Mouse (Mus musculus): Measurements from ENCODE around the gene Cryge.
"Not testable (repeated sequence)": the region's sequence is repeated elsewhere in the genome, so short reads cannot be mapped to it uniquely, and the experiment has no call there.

The Cryge gene

DNA sequence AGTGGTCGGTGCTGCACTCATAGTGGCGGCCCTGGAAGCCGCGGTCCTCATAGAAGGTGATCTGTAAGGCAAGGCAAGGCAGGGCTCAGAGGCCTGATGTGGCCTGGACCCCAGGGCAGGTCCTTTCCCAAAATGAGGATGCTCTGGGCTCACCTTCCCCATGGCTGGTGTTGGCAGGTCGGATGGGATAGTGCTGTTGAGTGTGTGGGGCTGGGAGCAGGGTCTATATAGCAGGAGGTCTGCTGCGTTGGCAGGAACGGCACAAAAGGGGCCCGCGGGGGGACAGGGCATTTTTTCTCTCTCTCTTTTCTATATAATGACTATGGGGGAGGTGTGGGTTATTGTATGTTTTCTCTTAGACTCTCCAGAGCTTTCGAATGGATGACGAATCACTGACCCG, at the start of gene Cryge:
TSS of gene Cryge (minus strand) at position 198 of the 400 bp plus-strand sequence.
- DNase-seq (ENCODE audit: low read depth) = not testable (repeated sequence)

DNA sequence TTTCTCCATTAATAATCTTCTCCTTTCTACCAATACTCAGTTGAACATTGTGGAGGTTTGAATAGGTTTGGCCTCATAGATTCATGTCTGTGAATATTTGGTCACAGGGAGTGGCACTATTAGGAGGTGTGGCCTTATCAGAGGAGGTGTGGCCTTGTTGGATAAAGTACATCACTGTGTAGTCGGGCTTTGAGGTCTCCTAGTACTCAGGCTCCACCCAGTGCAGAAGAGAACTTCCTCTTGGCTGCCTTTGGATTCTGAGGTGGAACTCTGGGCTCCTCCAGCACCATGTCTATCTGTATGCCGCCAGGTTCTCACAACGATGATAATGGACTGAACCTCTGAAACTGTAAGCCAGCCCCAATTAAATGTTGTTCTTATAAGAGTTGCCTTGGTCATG, 46.0 kb upstream of the Cryge start:
- no peak for DNase-seq (ENCODE audit: low read depth)

DNA sequence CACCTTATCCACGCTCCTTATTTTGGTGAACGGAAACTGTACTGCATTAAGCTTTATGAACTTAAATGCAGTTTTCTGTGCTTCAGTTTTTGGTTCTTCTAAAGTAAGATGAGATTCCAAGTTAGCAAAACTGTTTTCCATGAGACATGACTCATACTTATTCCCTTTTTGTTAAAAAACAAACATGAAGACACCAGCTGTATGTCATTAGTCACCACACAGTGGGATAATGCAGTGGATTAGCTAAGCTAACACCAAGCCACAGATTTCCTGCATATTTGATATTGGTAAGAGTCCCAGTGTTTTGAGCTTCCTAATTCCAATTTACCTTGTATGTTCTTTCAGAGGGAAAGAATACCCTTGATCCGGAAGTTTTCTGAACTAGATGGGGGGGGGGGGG, 40.6 kb upstream of the Cryge start:
- DNase-seq (ENCODE audit: low read depth) = no peak

DNA sequence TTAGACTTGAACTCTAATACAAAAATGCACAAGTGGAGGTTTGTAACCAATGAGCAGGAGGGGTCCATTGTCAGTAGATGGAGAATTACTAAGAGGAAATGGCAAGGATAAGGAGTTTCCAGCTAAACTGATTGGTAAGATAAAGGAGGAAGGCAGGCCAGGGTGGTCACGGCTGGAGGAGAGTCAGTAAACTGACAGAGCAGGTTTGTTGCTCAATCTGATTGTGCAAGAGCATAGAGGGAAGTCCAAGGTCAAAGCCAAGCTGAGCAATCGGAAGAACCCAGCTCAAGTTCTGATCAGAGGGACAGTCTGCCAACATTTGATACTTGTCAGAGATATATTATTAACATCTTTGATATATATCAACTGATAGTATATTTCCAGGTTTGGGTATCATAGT, 39.4 kb upstream of the Cryge start:
- no peak for DNase-seq (ENCODE audit: low read depth)

DNA sequence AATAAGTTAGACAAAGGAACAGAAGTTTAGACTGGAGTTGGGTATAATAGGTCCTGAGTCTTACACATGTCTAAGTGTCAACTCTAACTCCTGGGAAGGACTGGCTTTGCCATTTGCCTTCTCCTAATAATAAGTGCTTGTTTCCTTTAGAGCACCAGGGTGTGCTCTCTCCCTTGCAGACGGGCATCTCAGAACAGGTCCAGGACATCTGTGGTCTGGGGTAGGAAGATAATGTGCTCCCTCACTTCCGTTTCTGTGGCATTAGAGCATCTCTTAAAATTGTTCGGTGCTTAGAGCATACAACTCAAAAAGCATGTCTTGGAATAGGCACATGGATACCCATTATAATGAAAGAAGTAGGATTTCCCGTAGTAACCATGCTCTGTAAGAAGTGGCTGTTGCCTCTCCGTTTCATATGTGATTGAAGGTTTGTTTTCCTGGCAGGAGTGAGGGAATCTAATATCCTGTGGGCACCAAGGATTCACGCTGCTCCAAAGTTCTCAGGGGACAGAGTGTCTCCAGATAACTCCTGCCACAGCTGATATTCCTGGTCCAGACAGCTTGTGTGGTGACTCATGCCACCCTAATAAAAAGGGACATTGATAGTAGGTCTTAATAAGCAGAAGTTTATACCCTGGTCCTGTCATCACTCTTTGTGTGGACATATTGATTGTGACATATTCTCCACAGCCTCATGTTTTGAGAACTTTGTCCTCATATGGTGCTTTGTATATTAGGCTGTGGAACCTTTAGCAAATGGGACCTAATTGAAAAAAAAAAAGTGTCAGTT, 37.8 kb upstream of the Cryge start:
- DNase-seq (ENCODE audit: low read depth) = no peak

DNA sequence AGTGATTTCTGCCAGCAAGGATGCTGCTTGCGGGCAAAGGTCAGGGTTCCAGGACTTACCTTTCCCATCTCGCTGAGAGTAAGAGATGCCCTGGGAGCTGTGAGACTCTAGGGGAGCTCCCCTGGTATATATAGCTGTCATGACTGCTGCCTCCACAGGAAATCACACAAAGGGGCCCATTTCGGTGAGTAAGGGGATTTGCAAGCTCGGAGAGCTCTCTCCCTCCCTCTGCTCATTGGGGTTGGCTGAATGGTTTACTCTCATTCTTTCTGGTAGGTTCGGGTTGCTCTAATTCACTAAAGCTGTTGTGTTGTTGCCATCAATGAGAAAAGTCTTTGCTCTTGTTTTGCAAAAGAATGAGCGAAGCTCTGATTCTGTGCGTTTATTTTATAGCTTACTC, 31.2 kb upstream of the Cryge start, which contains the start of gene Crygb:
TSS of gene Crygb (minus strand) at position 101 of the 400 bp plus-strand sequence.
- no peak for DNase-seq (ENCODE audit: low read depth)

DNA sequence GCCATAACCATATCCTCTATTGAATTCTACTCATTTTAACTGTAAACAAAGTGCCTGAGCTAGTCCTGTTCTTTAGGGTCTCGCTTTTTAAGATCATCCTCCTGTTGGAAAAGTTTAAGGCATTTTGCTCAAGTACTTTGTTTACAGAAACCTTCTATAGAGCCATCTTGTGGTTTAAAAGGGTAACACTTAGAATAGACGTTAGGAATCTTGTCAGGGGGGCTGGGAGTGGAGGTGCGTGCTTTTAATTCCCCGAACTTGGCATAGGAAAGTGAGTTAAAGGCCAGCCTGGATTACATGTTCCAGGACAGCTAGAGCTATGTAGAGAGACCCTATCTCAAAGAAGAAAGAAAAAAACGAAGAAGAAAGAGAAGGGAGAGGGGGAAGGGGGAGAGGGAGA, 24.7 kb upstream of the Cryge start:
- no peak for DNase-seq (ENCODE audit: low read depth)

DNA sequence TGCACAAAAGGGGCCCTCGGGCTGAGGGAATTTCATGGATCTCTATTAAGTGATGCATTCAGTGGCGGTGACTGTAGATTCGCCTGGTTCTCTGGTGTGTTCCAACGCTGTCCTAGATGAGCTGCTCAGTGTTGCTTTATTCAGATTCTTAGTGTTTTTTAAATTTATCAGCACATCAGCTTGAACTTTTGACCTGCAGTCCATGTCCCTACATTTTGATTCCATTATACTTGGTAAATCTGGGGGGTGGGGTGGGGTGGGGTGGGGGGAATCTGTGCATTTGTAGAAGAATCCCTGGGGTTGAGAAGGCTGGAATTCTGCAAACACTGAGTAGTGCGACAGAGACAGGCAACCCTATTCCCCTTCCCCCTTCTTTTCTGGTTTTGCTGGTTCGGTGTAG, 22.6 kb upstream of the Cryge start, which contains the start of gene Crygc:
TSS of gene Crygc (minus strand) at position 101 of the 400 bp plus-strand sequence.
- DNase-seq (ENCODE audit: low read depth) = no peak

DNA sequence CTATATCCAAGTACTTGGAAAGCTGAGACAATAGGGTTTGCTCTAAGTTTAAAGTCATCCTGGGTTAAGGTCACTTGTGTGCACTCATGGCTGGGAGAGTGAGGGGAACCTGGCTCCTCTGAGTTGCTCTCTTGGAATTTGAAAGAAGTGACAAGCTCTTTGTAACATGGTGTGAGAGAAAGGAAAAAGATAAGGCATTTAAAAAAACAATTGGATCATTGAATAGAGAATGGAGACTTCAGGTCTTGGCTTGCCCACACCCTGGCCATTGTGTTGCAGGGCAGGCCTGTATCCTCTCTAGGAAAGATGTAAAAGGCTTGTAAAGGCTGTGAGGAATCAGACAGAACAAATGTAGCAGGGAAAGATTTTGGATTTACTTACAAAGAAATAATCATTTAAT, 16.9 kb upstream of the Cryge start:
- DNase-seq (ENCODE audit: low read depth) = no peak

DNA sequence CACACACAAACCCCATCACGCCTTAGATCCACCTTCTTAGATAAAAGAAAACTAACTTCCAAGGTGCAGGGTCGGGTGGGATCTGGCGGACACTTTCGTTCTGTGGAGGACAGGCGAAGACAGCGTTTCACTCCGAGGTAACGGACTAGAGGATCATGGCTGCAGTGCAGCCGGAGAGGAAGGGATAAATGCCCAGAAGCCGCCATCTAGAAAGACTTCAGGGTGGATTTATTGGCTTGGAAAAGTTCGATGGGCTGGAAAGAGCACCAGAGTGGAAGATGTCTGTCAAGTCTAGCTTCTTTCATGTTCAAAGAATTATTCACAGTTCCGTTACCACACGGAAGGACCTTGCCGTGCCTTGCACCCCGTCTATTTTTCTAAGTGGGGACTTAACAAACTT, 13.3 kb upstream of the Cryge start:
- no peak for DNase-seq (ENCODE audit: low read depth)

DNA sequence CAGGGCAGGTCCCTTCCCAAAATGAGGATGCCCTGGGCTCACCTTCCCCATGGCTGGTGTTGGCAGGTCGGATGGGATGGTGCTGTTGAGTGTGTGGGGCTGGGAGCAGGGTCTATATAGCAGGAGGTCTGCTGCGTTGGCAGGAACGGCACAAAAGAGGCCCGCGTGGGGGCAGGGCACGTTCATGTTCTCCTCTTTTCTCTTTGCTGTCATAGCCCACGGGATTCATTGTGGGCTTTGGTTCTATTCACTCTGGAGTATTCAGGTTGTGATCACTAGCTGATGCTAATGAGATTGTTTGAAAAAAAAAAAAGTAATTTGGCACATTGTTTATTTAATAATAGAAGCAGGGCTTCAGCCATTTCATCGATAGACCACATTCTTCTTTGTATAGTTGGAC, 12.4 kb upstream of the Cryge start, which contains the start of gene Crygd:
TSS of gene Crygd (minus strand) at position 101 of the 400 bp plus-strand sequence.
- DNase-seq (ENCODE audit: low read depth) = no peak

DNA sequence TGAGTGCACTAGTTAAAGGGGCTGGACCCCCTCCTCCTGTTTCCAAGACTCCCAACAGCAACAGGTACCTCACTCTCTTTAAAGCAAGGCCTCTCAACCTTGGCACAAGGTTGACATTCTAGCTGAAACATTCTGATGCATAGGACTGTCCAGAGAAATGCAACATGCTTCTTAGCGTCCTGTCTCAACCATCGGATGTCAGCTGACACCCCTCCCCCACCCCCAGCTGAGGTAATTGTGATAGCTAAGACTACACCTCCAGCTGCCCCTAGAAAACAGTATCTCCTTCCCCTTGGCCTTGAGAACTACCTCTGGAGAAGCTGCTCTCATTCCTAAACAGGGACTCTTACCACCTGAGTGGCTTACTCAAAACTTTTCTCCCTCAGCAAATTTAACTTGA, 1.2 kb upstream of the Cryge start:
- no peak for DNase-seq (ENCODE audit: low read depth)

DNA sequence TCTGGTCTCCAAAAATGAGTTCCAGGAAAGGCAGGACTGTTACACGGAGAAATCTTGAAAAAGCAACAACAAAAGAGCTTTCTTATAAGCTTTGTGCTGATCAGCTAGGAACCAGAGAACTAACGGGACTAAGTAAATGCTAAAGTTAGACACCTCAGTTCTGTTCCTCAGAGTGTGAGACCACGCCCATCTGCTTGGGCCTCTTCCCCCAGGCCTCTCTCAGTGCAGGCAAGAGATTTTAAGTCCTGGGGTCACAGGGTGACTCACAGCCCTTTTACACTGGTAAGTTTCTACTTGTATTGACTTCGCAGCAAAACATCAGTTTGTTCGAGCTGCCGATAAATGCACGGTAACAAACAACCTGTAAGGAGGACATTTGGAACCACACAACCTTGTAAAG, 747 bp upstream of the Cryge start:
- no peak for DNase-seq (ENCODE audit: low read depth)

DNA sequence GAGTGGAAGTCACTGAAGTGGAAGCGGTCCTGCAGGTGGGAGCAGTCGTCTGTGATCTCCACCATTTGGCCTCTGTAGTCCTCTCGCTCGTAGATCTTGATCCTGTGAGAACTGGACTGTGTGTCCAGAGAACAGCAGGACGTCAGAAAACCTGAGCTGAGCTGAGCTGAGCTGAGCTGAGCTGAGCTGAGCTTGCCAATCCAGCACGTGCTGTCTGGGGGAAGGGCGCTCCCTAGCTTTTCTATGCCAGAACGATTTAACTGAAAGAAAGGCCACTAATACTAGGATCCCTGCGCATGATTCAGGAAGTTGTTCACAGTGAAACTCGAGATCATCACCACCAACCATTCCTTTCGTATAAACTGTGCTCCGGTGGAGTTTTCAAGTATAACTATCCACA, 2.2 kb downstream of the Cryge start:
- no peak for DNase-seq (ENCODE audit: low read depth)

DNA sequence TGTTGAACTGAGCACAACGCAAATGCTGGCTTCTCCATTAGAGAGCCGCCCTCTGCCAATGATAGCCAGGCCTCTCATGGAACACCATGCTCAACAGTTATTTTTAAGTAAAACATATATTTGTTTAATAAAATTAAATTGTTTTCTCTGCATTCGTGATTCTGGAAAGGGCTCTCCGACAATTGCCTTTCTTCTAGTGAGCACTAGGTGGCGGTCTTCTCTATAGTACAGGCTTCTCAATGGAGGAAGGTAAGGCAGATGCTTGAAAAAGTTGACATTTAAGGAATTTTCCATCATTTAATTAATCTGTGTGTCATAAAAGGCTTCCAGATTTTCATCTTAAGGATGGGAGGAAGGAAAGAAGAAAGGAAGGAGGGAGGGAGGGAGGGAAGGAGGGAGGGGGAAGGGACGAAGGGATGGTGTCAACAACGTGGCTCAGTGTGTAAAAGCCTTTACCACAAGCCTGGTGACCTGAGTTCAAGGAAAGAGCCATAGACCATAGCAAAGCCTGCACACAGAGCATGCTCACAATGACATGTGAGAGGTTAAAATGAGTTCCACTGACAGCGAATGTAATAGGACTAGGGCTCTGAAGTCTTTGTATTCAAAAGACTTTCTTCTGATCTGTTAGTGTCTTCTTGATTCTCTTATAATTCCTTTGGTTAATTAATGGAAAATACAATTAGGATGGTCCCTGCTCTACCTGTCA, 4.4 kb downstream of the Cryge start:
- no peak for DNase-seq (ENCODE audit: low read depth)

DNA sequence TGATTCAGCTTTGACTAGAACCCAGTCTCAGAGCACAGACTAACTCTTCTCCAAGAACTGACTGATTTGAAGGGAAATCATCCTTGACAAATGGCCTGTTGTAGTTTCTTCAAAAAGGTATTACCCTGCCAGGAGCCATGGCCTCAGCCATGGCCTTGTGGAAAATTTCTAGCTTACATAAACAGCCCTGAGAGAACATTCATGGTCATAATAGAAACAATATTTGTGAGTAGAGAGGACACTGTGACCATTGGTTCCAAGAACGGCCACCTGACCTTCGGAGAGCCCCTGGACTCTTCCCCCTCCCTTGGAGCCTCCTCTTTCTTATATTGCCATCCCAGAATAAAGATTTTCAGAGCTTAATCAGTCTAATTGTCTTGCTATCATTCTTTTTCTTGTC, 7.5 kb downstream of the Cryge start:
- DNase-seq (ENCODE audit: low read depth) = no peak

DNA sequence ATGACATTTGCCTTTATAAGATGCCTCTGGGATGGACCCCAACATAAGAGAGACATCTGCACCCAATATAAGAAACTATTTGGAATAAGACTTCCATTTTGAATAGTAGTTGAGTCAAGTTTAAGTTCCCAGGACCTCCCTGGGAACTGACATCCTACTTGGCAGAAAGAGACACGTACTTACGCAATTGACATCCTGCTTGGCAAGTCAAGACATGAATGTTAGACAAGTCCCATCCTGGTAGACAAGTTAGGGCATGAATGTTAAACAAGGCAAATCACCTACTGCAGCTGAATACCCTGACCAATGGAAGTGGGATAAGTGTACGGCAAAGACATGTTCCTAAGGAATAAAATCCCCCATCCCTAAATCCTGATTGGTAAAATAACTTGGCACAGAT, 9.1 kb downstream of the Cryge start:
- no peak for DNase-seq (ENCODE audit: low read depth)

DNA sequence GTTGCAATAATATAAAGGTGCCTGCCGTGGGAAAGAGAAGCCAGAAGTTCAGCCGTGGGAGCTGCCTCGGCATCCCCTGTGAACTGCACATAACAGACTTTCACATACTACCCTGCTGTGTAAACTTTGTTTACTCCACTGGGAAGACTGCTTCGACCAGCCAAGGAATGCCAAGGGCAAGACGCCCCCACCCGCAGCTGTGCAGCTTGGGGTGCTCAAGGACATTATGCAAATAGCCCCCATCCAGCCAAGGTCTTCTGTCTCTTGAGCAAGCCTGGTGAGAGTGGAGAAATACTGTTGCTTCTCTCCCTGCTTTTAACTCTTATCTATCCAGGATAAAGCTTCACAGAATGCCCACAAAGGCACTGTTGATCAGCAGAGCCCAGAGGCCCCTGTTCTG, 10.1 kb downstream of the Cryge start:
- DNase-seq (ENCODE audit: low read depth) = no peak

DNA sequence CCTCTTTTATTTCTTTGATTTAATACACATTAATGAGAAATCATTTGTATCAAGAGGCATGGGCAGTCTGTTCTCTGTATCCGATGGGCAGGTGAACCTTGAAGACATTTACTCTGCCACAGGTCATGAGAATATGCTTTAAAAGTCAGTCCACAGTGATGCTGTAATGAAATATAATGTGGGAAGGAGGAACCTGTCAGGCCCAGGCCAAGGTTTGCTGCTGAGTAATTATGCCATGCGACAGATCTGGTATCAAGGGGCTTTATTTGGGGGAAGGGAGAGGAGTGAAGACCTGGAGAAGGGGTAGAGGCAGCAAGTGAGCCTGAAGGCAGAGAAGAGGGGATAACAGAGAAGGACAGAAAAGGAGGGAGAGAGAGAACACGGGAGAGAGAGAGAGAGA, 11.3 kb downstream of the Cryge start:
- no peak for DNase-seq (ENCODE audit: low read depth)

DNA sequence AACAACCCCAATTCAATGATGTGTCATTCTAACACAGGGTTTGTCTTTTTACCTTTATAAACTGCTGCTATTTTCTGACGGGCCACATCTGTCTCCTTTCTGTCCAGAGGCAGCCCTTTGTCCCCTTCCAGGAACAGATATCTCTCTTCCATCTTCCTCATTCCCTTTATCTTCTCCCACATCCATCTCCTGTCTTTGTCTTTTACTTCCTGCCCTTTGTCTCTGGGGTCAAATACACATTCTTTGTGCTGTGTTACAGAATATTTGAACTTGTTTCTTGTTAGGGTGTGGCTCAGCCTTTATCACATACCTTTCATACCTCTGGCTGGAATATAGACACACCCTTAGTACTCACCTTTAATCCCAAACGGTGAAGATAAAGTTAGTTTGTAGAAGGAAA, 13.4 kb downstream of the Cryge start:
- no peak for DNase-seq (ENCODE audit: low read depth)

DNA sequence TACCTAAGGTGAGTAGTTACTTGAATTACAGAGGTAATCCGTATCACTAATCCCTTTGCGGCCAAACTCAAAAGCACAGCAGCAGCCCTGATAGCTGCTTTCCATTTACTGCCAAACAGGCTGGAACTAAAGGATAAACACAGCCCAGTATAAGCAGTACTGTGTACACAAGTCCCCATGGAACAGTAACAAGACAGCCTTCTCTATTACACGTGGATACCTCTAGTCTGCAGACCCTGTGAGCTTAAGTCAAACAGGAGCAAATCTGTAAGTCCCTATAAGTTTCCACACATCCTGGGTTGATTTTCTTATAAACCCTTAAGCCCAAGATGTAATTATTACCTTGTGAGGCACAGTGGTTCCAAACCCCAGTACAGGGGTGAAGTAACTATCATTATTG, 15.4 kb downstream of the Cryge start:
- DNase-seq (ENCODE audit: low read depth) = no peak

DNA sequence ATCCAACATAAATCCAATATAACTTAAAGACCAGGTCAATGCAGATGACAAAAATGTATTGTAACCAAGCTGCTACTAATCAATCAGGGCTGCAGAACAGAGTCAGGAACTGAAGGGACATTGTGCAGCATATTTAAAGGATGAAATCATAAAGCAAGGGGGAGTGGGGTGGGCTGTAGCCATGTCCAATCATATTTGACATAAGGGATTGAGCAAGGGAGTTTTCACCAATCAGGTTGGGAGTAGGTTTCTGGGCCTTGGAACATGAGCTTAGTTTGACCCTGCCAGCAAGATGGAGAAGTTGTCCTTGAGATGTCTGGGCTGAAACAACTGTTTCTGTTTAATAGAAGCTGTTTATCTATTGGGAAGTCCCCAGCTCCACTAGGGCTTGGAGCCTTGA, 18.3 kb downstream of the Cryge start, which contains the start of gene Akr1cl:
TSS of gene Akr1cl (minus strand) at position 119 of the 400 bp plus-strand sequence.
- DNase-seq (ENCODE audit: low read depth) = no peak

DNA sequence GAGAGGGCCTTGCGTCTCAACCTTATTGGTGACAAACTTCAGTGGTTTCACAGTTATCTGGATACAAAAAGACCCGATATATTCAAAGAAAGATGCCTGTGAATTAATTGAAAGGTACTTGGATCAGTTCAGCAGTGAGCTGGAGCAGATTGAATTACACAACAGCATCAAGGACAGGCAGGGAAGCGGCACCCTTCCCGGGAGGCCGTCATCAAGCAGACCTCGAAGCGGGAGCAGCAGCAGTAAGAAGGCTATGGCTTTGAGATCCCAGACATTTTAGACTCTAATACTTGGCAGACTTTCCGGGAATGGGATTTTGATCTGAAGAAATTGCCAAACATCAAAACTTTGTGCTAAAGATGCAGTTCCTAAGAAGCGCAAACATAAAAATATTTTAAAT, 22.7 kb downstream of the Cryge start:
- DNase-seq (ENCODE audit: low read depth) = no peak
